Mouse (Mus musculus): Measurements from ENCODE around the gene Tmem176a.

Gene Tmem176a

DNA sequence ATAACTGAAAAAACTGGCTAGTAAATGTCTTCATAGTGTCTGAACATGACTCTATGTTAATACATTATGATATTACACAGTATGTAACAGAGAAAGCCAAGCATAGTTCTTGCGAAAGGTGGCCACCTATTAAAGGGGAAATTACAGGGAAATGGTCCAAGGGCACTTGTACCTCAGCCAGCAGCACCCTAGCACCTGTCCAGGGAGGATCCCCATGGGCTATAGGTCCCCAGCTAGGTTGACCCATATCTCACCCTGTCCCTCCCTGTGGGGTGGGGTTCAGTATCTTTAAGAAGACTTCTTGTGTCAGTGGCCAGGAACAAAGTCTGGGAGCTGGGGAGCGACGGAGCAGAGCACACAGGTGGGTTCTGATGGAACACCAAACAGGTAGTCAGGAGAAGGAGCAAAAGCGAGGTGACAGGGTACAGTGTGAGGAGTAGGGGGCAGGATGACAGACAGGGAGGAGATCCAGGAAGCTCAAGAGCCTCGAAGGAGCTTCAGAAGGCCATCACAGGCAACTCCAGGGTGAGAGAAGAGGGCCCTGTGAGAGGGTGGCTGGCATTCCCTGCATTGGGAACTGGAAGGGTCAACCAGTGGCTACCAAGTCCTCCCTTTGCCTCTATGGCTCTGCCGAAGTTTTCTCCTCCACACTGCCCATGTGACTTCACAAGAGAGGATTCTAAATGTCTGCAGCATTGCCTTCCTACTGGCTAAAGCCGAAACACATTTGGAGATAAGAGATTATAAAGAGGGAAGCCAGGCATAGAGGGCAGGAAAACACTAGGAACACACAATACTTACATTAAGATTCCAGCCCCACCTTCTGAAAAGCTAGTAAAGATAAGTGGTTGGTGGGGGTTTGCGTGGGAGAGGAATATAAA lies 54.5 kb downstream of the Tmem176a start:
- DNase-seq = no peak

DNA sequence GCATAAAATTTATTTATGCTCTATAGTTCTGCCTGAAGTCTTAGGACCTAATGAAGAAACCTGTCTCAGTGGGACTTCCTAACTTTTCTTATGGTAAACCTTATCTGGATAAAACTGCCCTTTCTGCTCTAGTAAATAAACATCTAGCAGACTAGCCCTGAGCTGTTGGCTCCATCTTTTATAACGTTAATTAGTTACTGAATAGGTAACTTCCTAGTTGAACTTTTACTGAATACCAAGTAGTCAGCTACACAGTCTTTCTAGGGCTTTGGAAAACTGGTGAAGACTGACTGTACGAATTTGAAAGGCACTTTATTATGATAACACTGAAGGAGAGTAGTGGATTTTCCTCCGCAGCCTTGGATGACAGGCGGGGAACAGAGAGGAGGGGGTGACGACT lies 55.2 kb downstream of the Tmem176a start:
- no peak for DNase-seq
